Mouse (Mus musculus): ENCODE measurements around the gene Nlrp10.

The Nlrp10 gene

GRCm38 (mm10) chr7:108884906-108885305, 45.1 kb downstream of the Nlrp10 start, which contains the start of gene Olfr518:
Olfr518 (minus strand) TSS chr7:108885006.
- DNase-seq: no peak

DNA sequence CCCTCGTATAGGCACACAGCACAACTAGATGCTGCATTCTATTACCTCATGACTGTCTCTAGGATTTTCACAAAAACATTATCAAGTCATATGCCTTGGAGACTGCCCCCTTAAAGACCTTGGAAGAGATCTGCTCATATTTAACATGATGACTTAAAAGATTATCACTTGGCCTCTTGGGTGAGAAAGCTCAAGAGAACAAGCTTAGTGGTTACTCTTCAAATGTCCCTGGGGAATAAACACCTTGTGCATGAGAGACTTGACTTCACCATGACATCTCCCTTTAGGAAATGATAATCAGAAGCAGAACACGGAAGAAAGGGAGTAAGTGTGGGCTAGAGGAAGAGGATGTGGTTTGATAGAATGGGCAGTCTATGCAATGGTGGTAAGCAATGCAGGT, 57.7 kb downstream of the Nlrp10 start, which contains the start of gene Olfr517:
Gene Olfr517 (minus strand): TSS at position 101 of the 400 bp plus-strand sequence.
- DNase-seq: no peak

Data from cerebellum, postnatal 36 days (tissue).